Mouse (Mus musculus): ENCODE measurements around the gene Tkt.

- no peak for TF ChIP-seq CTCF (conservative IDR thresholded peaks at IDR 0.05; ENCODE audit: low read length)
- no peak for TF ChIP-seq POU5F1 (IDR thresholded peaks at IDR 0.05; ENCODE audit: borderline replicate concordance, low read length)
- TF ChIP-seq NANOG (IDR thresholded peaks at IDR 0.05; ENCODE audit: borderline replicate concordance, low read length): no peak
These were observed 8.5 kb downstream of the Tkt start for GRCm38 (mm10) chr14:30556651-30557050.
